In the genomic region with DNA sequence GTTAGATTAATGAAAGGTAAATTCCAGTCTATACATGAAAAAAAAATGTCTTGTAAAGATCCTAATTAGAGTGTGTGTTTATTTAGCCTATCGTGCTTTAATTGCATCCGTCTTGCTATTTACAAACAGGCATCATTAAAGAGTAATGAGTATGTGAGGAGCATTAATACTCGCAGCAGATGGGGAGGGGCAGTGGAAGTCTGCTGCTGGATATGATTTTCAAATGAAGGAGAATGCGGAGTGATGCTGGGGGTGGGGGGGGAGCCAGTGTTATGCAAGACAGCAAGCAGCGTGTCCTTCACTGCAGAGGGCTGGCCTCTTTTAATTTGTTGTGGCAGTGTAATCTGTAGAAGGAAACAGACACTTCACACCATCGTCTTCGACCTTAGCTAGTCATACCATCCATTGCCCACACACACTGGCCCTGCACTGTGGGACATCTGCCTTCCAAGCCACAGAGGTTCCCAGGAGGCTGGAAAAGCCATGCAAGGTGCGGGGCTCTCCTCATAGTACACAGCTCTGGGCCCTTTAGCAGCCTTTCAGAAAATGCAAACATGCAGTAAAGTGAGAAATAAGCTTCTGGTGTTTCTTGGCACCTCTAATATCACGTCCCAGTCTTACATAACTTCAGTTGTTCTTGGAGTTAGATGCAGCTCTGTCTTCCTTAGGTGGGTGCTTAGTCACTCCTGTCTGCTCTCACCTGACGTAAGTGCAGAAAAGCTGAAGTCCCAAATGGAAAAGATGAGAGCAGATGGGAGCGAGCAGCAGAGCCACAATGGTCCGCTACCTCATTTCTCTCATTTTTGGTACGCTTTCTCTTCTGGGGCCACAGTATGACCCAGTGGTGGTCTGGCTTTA, we compare ENCODE assay signal across 19 mouse cellular contexts.
DNase-seq lines count a peak whose midpoint lies in the region; ATAC-seq and TF ChIP-seq lines count a peak whose summit lies in the region.
"Had no signal": no experiment of that assay in that cellular context is flagged by ENCODE, and none has a peak within 500 bp of the region (broad histone marks: within the 10 kb centered on the region; RNA-seq: fewer than 3 reads in every experiment).

No protein-coding gene starts in this region.

- H3K4me2 ChIP-seq in hindbrain, embryonic 14.5 days (replicated peaks), result no peak overlapping the region
- H3K4me2 ChIP-seq in hindbrain, postnatal 0 days (ENCODE audit: low read depth, low read length), result no peak overlapping the region
- no peak overlapping the region for H3K4me2 ChIP-seq in neural tube, embryonic 13.5 days
- no peak overlapping the region for H3K4me2 ChIP-seq in forebrain, embryonic 15.5 days (replicated peaks)
- no peak overlapping the region for H3K4me2 ChIP-seq in neural tube, embryonic 14.5 days (ENCODE audit: low read depth, low read length)
- H3K4me2 ChIP-seq in intestine, embryonic 16.5 days (ENCODE audit: low read depth, low read length), result no peak overlapping the region
- H3K4me2 ChIP-seq: embryonic facial prominence, embryonic 13.5 days; heart, embryonic 11.5 days; limb, embryonic 13.5 days; liver, embryonic 13.5 days; lung, embryonic 14.5 days had no signal

- no peaks in the 10 kb centered on the region for H3K27me3 ChIP-seq in hindbrain, embryonic 14.5 days (ENCODE audit: control insufficient read depth, insufficient read depth, low read length)
- no peaks in the 10 kb centered on the region for H3K27me3 ChIP-seq in hindbrain, postnatal 0 days (ENCODE audit: insufficient read depth, low read length)
- no peaks in the 10 kb centered on the region for H3K27me3 ChIP-seq in neural tube, embryonic 13.5 days
- no peaks in the 10 kb centered on the region for H3K27me3 ChIP-seq in forebrain, embryonic 15.5 days
- H3K27me3 ChIP-seq in neural tube, embryonic 14.5 days (ENCODE audit: control insufficient read depth, insufficient read depth, low read length), result no peaks in the 10 kb centered on the region
- H3K27me3 ChIP-seq in intestine, embryonic 16.5 days (replicated peaks; ENCODE audit: control insufficient read depth, insufficient read depth, low read length), result no peaks in the 10 kb centered on the region
- H3K27me3 ChIP-seq: embryonic facial prominence, embryonic 13.5 days; limb, embryonic 13.5 days; liver, embryonic 13.5 days had no signal

- no peaks in the 10 kb centered on the region for H3K9me3 ChIP-seq in hindbrain, embryonic 14.5 days (ENCODE audit: control insufficient read depth, low read length)
- H3K9me3 ChIP-seq in hindbrain, postnatal 0 days (ENCODE audit: low read length), result no peaks in the 10 kb centered on the region
- H3K9me3 ChIP-seq in neural tube, embryonic 13.5 days, result no peaks in the 10 kb centered on the region
- H3K9me3 ChIP-seq in forebrain, embryonic 15.5 days, result no peaks in the 10 kb centered on the region
- no peaks in the 10 kb centered on the region for H3K9me3 ChIP-seq in neural tube, embryonic 14.5 days (ENCODE audit: control insufficient read depth, low read length)
- no peaks in the 10 kb centered on the region for H3K9me3 ChIP-seq in intestine, embryonic 16.5 days (ENCODE audit: control insufficient read depth, low read length)
- H3K9me3 ChIP-seq: embryonic facial prominence, embryonic 13.5 days; limb, embryonic 13.5 days; liver, embryonic 13.5 days had no signal

- H3K27ac ChIP-seq in hindbrain, embryonic 14.5 days, result peak overlapping the region; percentile 52
- no peak overlapping the region for H3K27ac ChIP-seq in hindbrain, postnatal 0 days
- H3K27ac ChIP-seq in neural tube, embryonic 13.5 days (replicated peaks), result peak overlapping the region; percentile 57
- H3K27ac ChIP-seq in forebrain, embryonic 15.5 days (replicated peaks), result 0 out of 2 replicates have a peak overlapping the region, but pooled peaks have one; percentile 35
- H3K27ac ChIP-seq in neural tube, embryonic 14.5 days (ENCODE audit: low read depth, low read length), result peak overlapping the region; percentile 39; the same call in 1 of the 2 replicates
- no peak overlapping the region for H3K27ac ChIP-seq in intestine, embryonic 16.5 days (ENCODE audit: low read length)
- H3K27ac ChIP-seq: embryonic facial prominence, embryonic 13.5 days; limb, embryonic 13.5 days; liver, embryonic 13.5 days had no signal

- DNase-seq in hindbrain, embryonic 14.5 days (ENCODE audit: low spot score), result no peak
- DNase-seq in hindbrain, postnatal 0 days (ENCODE audit: low spot score), result no peak
- no peak for DNase-seq in neural tube, embryonic 10.5 days (ENCODE audit: extremely low spot score, low spot score)
- no peak for DNase-seq in gastrocnemius, postnatal 4 days (ENCODE audit: low spot score in 2 of 2)
- DNase-seq: adrenal gland, postnatal 36 days; cerebellum, adult 8-10 months; heart, postnatal 10 days; liver, embryonic 13.5 days; lung, embryonic 14.5 days; lung, postnatal 36 days; thymus, adult 18-20 months; thymus, postnatal 4 days had no signal

- ATAC-seq in hindbrain, embryonic 14.5 days (ENCODE audit: low FRiP score), result no peak
- ATAC-seq in hindbrain, postnatal 0 days, result no peak
- peak; percentile 58 for ATAC-seq in neural tube, embryonic 13.5 days (ENCODE audit: low read depth)
- ATAC-seq in forebrain, embryonic 15.5 days (replicated peaks), result 0 out of 2 replicates have a peak, but pooled peaks have one; percentile 17
- ATAC-seq in neural tube, embryonic 14.5 days (ENCODE audit: low read depth), result no peak
- ATAC-seq in intestine, embryonic 16.5 days, result no peak

- H3K4me1 ChIP-seq in hindbrain, embryonic 14.5 days (replicated peaks; ENCODE audit: control insufficient read depth, insufficient read depth, low read length), result peaks cover 36% of the 10 kb centered on the region
- H3K4me1 ChIP-seq in hindbrain, postnatal 0 days (ENCODE audit: insufficient read depth, low read length), result peaks cover 19% of the 10 kb centered on the region
- peaks cover 73% of the 10 kb centered on the region for H3K4me1 ChIP-seq in neural tube, embryonic 13.5 days (replicated peaks)
- peaks cover 60% of the 10 kb centered on the region for H3K4me1 ChIP-seq in forebrain, embryonic 15.5 days
- H3K4me1 ChIP-seq in neural tube, embryonic 14.5 days (ENCODE audit: control insufficient read depth, insufficient read depth, low read length), result peaks cover 27% of the 10 kb centered on the region
- peaks cover 11% of the 10 kb centered on the region; the same call in 1 of the 2 replicates for H3K4me1 ChIP-seq in intestine, embryonic 16.5 days (ENCODE audit: control insufficient read depth, insufficient read depth, low read length)
- H3K4me1 ChIP-seq: liver, embryonic 13.5 days had no signal

- no peak overlapping the region for H3K4me3 ChIP-seq in hindbrain, embryonic 14.5 days (replicated peaks; ENCODE audit: low read length)
- no peak overlapping the region for H3K4me3 ChIP-seq in hindbrain, postnatal 0 days (ENCODE audit: low read length)
- H3K4me3 ChIP-seq in neural tube, embryonic 13.5 days, result no peak overlapping the region
- H3K4me3 ChIP-seq in forebrain, embryonic 15.5 days, result no peak overlapping the region
- no peak overlapping the region for H3K4me3 ChIP-seq in neural tube, embryonic 14.5 days (ENCODE audit: low read depth, low read length)
- H3K4me3 ChIP-seq in intestine, embryonic 16.5 days (ENCODE audit: low read length), result no peak overlapping the region
- H3K4me3 ChIP-seq: embryonic facial prominence, embryonic 13.5 days; limb, embryonic 13.5 days; liver, embryonic 13.5 days had no signal

- H3K9ac ChIP-seq in hindbrain, embryonic 14.5 days, result peak overlapping the region; percentile 21; the same call in 1 of the 2 replicates
- no peak overlapping the region; the same call in 1 of the 2 replicates for H3K9ac ChIP-seq in hindbrain, postnatal 0 days (replicated peaks; ENCODE audit: low read length)
- H3K9ac ChIP-seq in neural tube, embryonic 13.5 days, result no peak overlapping the region
- H3K9ac ChIP-seq in forebrain, embryonic 15.5 days (replicated peaks), result no peak overlapping the region
- H3K9ac ChIP-seq in neural tube, embryonic 14.5 days (replicated peaks; ENCODE audit: low read depth, low read length), result no peak overlapping the region
- no peak overlapping the region for H3K9ac ChIP-seq in intestine, embryonic 16.5 days (ENCODE audit: low read depth, low read length)
- H3K9ac ChIP-seq: embryonic facial prominence, embryonic 13.5 days; limb, embryonic 13.5 days; liver, embryonic 13.5 days; lung, embryonic 14.5 days had no signal

- 63% methylated on average over 13 of the region's 13 CpGs for WGBS in hindbrain, embryonic 14.5 days
- WGBS in hindbrain, postnatal 0 days, result 63% methylated on average over 13 of the region's 13 CpGs
- 64% methylated on average over 13 of the region's 13 CpGs for WGBS in neural tube, embryonic 13.5 days
- 37% methylated on average over 13 of the region's 13 CpGs for WGBS in forebrain, embryonic 15.5 days
- WGBS in neural tube, embryonic 14.5 days, result 59% methylated on average over 13 of the region's 13 CpGs
- WGBS in intestine, embryonic 16.5 days, result 75% methylated on average over 13 of the region's 13 CpGs

- H3K36me3 ChIP-seq in hindbrain, embryonic 14.5 days (replicated peaks; ENCODE audit: control insufficient read depth, insufficient read depth), result no peaks in the 10 kb centered on the region
- no peaks in the 10 kb centered on the region for H3K36me3 ChIP-seq in hindbrain, postnatal 0 days (ENCODE audit: insufficient read depth, low read length)
- H3K36me3 ChIP-seq in neural tube, embryonic 13.5 days, result no peaks in the 10 kb centered on the region
- H3K36me3 ChIP-seq in forebrain, embryonic 15.5 days, result no peaks in the 10 kb centered on the region
- H3K36me3 ChIP-seq in neural tube, embryonic 14.5 days (ENCODE audit: control insufficient read depth, insufficient read depth, low read length), result no peaks in the 10 kb centered on the region
- H3K36me3 ChIP-seq in intestine, embryonic 16.5 days (ENCODE audit: control insufficient read depth, insufficient read depth, low read length), result no peaks in the 10 kb centered on the region
- H3K36me3 ChIP-seq: embryonic facial prominence, embryonic 13.5 days; limb, embryonic 13.5 days; liver, embryonic 13.5 days had no signal

- no peak for TF ChIP-seq CTCF in hindbrain, postnatal 0 days (IDR thresholded peaks at IDR 0.05; ENCODE audit: low read depth)

Comparison
In these comparisons a context has a peak if more than half of its experiments do, and no peak if none do; other contexts are left out.
1. ATAC-seq: peak in neural tube, embryonic 13.5 days (single experiment) and forebrain, embryonic 15.5 days (single experiment); none in hindbrain, embryonic 14.5 days (single experiment), hindbrain, postnatal 0 days (single experiment), neural tube, embryonic 14.5 days (single experiment) and intestine, embryonic 16.5 days (single experiment).
2. H3K27ac ChIP-seq: peak in hindbrain, embryonic 14.5 days (single experiment), neural tube, embryonic 13.5 days (single experiment), forebrain, embryonic 15.5 days (single experiment) and neural tube, embryonic 14.5 days (single experiment); none in hindbrain, postnatal 0 days (single experiment) and intestine, embryonic 16.5 days (single experiment).